Mouse (Mus musculus) heart, postnatal 0 days (tissue): Measurements from ENCODE around the gene Nat8.

Experiments
- CTCF ChIP-seq: IDR thresholded peaks from 2 replicates; pipeline ENCODE4 v1.5.1; 2016; ENCODE audit warnings: antibody characterized with exemption, control low read depth, low read depth
- EP300 ChIP-seq: IDR thresholded peaks from 2 replicates; pipeline ENCODE4 v1.6.1; 2016; ENCODE audit warnings: antibody characterized with exemption, low read depth

DNA sequence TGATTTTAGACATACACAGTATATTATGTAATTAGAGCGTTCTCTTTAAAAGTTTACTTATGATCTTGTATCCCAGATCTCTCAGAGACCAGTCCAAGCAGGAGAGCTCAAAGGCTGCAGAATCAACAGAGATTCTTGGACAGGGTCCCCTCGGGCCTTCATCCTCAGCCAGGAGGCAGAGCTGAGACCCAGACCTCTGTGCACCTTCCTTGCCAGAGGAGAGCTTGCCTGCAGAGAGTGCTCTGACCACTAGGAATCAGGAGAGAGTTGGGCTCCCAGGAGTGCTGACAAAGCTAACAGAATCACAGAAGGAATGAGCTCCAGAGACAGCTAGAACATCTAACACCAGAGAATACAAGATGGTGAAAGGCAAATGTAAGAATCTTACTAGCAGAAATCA is 18.5 kb downstream of the Nat8 start:
- TF ChIP-seq CTCF (no peak), EP300 (no peak)
